Mouse (Mus musculus): Measurements from ENCODE around the gene Grifin. TPM values are rescaled to one million over a fixed set of nuclear protein-coding genes. Genes with fewer than 3 reads are reported as not detected.

Grifin gene
- polyA plus RNA-seq, 1 experiment from 2014 or later, result not detected

DNA sequence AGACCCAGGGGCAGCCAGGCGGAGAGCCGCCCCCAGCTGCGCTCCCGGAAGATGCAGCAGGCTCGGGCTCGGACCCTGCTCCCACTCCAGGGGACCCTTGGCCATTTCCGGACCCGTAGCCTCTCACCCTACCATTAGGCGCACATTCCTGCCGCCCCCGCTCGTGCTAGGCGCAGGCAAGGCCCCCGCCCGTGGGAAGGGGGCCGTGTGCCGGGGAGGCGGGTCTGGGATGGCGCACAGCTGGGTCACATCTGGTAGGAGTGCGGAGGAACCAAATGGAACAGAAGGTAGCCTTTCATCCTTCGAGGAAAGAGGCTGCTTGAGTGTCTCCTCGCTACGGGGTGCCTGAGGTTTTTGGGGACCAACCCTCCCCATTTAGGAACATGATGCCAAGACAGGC is 41.5 kb upstream of the Grifin start:
- peaks cover 41% of the 10 kb centered on the region for H3K4me1 ChIP-seq
- WGBS, result under 1% methylated on average over 23 of the region's 23 CpGs
- ATAC-seq (replicated peaks), result no peak

DNA sequence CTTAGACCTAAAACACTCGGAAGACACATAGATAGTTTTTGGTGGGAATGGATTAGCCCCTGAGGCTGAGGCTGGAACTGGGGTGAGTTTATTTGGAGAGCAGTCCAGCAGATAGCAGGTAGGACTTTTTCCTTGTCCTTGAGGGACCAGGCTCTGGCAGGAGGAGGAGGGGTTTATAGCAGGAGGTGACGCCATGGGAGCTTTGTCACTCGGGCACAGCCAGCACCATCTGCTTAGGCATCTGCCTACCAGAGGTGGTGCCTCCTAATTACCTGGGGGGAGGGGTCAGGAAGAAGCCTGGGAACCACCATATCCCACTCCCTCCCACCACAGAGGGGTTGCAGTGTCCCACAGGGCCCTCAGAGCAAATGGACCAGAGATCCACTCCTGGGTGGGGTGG is 40.4 kb upstream of the Grifin start:
- Histone ChIP-seq H3K27ac (no peak overlapping the region), H3K36me3 (replicated peaks) (no peaks in the 10 kb centered on the region), H3K9me3 (no peaks in the 10 kb centered on the region), H3K4me1 (peaks cover 29% of the 10 kb centered on the region), H3K27me3 (replicated peaks) (peaks cover 9% of the 10 kb centered on the region), H3K4me3 (no peak overlapping the region), H3K4me2 (no peak overlapping the region), H3K9ac (no peak overlapping the region)
- WGBS, result 34% methylated on average over 3 of the region's 3 CpGs
- no peak for ATAC-seq (replicated peaks)

More for the DNA sequence above, 41.5 kb upstream of the Grifin start:
- Histone ChIP-seq H3K27ac (no peak overlapping the region), H3K4me2 (peak overlapping the region; percentile 89), H3K9me3 (no peaks in the 10 kb centered on the region), H3K36me3 (replicated peaks) (no peaks in the 10 kb centered on the region), H3K27me3 (replicated peaks) (peaks cover 9% of the 10 kb centered on the region), H3K4me3 (peak overlapping the region; percentile 49), H3K9ac (no peak overlapping the region)

DNA sequence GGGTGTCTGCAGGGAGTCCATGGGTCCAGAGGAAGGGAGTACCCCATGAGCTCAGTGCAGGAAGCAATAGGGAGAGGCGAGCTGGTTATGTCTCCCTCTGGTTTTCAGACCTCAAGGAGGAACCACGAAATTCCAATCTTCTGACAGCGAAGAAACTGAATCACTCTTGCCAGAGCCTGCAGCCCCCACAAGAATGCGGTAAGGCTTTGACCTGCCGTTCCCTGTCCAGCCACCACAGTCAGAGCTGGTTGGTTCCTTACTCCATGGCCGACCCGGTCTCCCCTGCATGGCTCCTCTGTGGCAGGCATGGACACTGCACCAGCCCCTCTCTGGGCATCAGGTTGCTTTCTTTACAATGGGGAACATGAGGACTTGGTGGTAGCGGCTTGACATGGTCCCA is 39.5 kb upstream of the Grifin start:
- no peak overlapping the region for H3K4me2 ChIP-seq
- 82% methylated on average over 8 of the region's 8 CpGs for WGBS
- H3K9me3 ChIP-seq, result no peaks in the 10 kb centered on the region
- no peaks in the 10 kb centered on the region for H3K36me3 ChIP-seq (replicated peaks)
- H3K27me3 ChIP-seq (replicated peaks), result peaks cover 9% of the 10 kb centered on the region
- peaks cover 28% of the 10 kb centered on the region for H3K4me1 ChIP-seq
- no peak overlapping the region for H3K27ac ChIP-seq
- no peak overlapping the region for H3K4me3 ChIP-seq
- no peak overlapping the region for H3K9ac ChIP-seq
- ATAC-seq (replicated peaks), result no peak

DNA sequence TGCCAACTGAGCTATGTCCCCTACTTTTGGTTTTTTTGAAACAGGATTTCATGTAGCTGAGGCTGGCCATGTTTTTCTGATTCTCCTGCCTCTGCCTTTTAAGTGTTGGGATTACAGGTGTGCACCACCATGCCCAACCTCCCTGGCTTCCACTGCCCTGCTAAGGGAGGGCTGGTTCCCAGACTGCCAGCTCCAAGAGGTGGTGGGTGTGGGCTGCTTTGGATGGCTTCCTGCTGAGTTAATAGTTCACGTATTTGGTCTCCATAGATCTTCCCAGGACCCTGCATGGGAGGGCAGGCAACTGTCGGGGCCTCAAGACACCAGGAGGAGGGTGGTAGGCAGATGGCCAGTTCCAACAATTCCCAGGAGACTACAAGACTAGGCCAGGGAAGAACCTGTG is 37.7 kb upstream of the Grifin start:
- Histone ChIP-seq H3K9me3 (no peaks in the 10 kb centered on the region), H3K36me3 (replicated peaks) (no peaks in the 10 kb centered on the region), H3K4me2 (no peak overlapping the region), H3K27me3 (replicated peaks) (peaks cover 9% of the 10 kb centered on the region; the same call in 1 of the 2 replicates), H3K4me1 (peaks cover 18% of the 10 kb centered on the region), H3K4me3 (no peak overlapping the region), H3K27ac (no peak overlapping the region), H3K9ac (no peak overlapping the region)
- 69% methylated on average over 2 of the region's 2 CpGs for WGBS
- ATAC-seq (replicated peaks), result no peak

DNA sequence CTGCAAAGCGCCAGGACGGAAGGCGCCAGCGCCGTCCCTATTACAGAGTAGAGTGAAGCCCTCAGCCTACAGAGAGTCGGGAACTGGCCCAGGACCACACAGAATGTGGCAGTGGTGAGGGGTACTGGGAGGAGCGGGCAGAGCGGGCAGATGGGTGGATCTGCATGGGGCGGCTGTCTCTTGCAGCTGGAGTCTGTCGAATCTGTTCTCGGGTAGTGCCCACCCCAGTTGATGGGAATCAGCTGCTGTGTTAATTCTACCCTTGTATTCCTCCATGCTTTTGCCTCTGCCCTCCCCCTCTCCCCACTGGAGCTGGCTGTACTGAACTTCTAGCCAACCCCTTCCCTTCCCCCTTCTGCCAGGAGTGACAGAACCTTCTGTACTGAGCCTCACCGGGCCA is 36.8 kb upstream of the Grifin start:
- H3K4me1 ChIP-seq, result peaks cover 10% of the 10 kb centered on the region
- 67% methylated on average over 12 of the region's 12 CpGs for WGBS
- ATAC-seq (replicated peaks), result no peak
- no peaks in the 10 kb centered on the region for H3K36me3 ChIP-seq (replicated peaks)
- peaks cover 9% of the 10 kb centered on the region; the same call in 1 of the 2 replicates for H3K27me3 ChIP-seq (replicated peaks)
- H3K4me3 ChIP-seq, result no peak overlapping the region
- no peak overlapping the region for H3K27ac ChIP-seq
- no peaks in the 10 kb centered on the region for H3K9me3 ChIP-seq
- no peak overlapping the region for H3K4me2 ChIP-seq
- H3K9ac ChIP-seq, result no peak overlapping the region

DNA sequence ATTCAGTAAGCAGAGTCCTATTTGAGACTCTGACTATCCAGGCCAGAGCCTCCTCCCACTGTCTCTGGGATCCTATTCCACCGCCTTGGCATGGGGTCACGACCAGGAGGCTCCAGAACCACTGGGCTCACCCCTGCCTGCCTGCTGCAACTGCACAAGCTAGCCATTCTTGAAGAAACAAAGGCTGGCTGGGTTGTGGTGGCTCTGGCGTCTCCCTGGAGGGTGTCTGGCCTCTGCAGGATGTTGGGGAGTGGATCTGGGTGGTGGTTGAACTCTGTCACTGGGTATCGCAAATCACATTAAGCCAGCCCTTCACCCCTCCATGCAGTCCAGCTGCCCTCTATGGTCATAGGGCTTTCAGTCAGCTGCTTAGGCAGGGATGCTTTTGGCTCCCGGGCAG is 35.1 kb upstream of the Grifin start:
- no peaks in the 10 kb centered on the region for H3K4me1 ChIP-seq
- no peaks in the 10 kb centered on the region for H3K36me3 ChIP-seq (replicated peaks)
- H3K9ac ChIP-seq, result no peak overlapping the region
- no peak overlapping the region for H3K4me2 ChIP-seq
- H3K27me3 ChIP-seq (replicated peaks), result no peaks in the 10 kb centered on the region
- H3K4me3 ChIP-seq, result no peak overlapping the region
- WGBS, result 62% methylated on average over 5 of the region's 5 CpGs
- no peaks in the 10 kb centered on the region for H3K9me3 ChIP-seq
- H3K27ac ChIP-seq, result no peak overlapping the region
- ATAC-seq (replicated peaks), result no peak

DNA sequence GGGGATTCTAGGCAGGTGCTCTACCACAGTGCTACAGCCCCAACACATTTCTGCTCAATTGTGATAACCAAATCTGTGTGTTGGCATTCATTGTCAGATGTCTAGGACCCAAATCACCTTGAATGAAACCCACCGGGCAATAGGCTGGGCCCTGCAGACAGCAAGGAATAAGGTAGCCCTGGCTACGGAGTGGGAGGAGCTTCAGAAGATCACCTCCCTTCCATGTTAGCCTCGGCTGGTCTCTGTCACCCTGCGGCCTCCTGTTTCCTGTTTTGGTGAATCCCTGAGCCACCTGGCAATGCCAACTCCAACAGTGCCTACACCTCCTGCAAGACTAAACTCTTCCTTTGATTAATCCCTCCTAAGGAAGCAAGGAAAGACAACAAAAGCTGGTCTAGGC is 32.9 kb upstream of the Grifin start:
- H3K4me3 ChIP-seq, result no peak overlapping the region
- H3K36me3 ChIP-seq (replicated peaks), result no peaks in the 10 kb centered on the region
- H3K9ac ChIP-seq, result no peak overlapping the region
- no peak for ATAC-seq (replicated peaks)
- WGBS, result 94% methylated on average over 4 of the region's 4 CpGs
- H3K27ac ChIP-seq, result no peak overlapping the region
- no peaks in the 10 kb centered on the region for H3K27me3 ChIP-seq (replicated peaks)
- H3K9me3 ChIP-seq, result no peaks in the 10 kb centered on the region
- H3K4me2 ChIP-seq, result no peak overlapping the region
- H3K4me1 ChIP-seq, result no peaks in the 10 kb centered on the region

DNA sequence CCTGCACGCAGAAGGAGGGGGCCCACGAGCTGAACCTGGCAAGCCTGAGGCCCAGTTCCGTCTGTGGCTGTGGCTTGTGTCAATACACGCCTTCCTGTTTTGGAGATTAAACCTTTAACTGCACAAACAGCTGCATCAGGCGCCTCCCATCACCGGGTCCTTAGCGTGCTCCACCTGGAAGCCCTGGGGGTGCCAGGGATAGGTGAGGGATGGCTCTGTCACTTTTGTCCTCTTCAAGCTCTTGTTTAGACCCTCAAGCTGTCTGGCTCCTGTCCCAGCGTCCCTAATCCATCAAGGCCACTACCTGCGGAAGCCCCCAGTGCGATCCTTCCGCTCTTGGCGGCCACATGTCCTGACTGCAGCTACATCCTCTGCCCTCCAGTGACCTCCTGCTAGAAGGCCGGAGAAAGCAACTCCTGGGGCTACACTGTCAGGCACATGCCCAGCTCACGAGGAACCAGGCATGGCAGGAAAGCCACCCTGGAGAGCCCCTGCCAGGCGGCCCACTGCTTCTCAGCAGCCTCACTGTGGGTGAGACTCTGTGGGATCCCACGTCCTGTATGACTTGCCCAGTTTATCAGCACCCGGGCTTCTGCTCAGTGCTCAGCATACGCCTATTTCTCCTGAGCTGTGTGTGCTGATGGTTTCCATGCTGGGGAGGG is 32.2 kb upstream of the Grifin start:
- WGBS, result 77% methylated on average over 18 of the region's 18 CpGs
- no peak for ATAC-seq (replicated peaks)
- no peak overlapping the region for H3K9ac ChIP-seq

DNA sequence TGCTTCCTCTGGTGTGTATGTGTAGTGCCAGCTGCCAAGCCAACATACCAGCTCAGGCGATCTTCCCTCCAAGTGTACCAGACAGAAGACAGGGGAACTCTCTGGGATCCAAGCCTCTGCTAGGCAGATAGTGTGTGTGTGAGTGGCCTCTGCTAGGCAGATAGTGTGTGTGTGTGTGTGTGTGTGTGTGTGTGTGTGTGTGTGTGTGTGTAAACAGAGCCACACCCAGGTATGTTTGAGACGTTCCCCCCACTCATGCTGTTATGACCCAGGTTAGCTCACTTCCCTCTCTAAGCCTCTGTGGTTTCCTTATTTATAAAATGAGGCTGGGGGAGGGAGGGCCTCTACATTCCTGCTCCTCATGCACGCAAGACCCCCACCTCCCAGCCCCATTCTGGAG is 31.6 kb upstream of the Grifin start:
- Histone ChIP-seq H3K27me3 (replicated peaks) (no peaks in the 10 kb centered on the region), H3K4me1 (no peaks in the 10 kb centered on the region), H3K4me3 (no peak overlapping the region), H3K9ac (no peak overlapping the region), H3K27ac (no peak overlapping the region), H3K36me3 (replicated peaks) (no peaks in the 10 kb centered on the region), H3K4me2 (no peak overlapping the region), H3K9me3 (no peaks in the 10 kb centered on the region)
- no peak for ATAC-seq (replicated peaks)
- 66% methylated on average over 3 of the region's 3 CpGs for WGBS

More for the DNA sequence above, 32.2 kb upstream of the Grifin start:
- no peak overlapping the region for H3K4me3 ChIP-seq
- no peak overlapping the region for H3K27ac ChIP-seq
- H3K4me1 ChIP-seq, result no peaks in the 10 kb centered on the region
- H3K27me3 ChIP-seq (replicated peaks), result no peaks in the 10 kb centered on the region
- no peaks in the 10 kb centered on the region for H3K36me3 ChIP-seq (replicated peaks)
- H3K9me3 ChIP-seq, result no peaks in the 10 kb centered on the region
- H3K4me2 ChIP-seq, result no peak overlapping the region

DNA sequence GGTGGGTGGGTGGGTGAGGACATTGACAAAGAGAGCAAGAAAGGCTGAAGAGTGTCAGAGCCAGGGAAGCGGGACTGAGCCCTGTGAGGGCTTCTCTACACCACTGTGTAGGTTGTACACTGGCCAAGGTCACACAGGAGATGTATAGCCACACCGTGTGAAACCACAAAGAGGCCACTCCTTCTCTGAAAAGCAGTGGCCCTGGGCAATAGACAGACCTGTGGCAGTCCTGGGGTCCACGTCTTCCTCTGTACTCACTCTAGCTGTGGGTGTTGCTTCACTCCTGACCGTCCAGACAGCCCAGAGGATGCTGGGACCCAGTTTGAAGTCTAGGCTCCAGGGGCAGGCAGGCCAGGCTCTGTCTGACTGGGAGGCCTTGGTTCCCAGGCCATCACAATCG is 30.0 kb upstream of the Grifin start:
- ATAC-seq (replicated peaks), result no peak
- 74% methylated on average over 5 of the region's 5 CpGs for WGBS

DNA sequence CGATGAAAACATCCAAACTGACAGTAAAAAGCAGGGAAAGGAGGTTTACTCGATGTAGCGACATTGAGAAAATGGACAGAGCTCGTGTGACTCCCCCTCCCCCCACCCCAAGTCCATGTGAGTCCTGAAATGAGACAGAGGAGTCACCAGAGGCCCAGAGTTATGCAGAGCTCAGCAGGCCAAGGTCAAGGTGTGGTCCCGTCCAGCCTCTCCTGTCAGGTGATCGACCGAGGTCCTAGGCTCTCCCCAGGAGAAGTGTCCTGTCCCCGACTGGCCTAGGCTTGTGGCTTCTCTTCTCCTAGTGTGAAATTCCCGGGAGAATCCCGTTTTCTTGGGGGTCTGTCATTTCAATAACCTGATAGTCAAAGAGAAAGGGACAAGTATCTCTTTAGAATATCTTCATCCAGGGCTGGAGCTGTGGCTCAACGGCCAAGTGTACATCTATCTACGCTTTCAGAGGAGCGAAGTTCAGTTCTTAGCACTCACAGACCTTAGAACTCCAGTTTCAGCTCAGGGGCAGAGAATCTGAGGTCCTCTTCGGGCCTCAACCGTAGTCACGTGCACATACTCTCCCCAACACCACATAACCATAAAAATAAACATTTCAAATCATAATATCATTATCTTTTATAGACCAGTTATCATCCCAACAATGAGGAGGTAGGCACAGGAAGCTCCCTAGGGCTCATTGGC is 24.4 kb upstream of the Grifin start:
- Histone ChIP-seq H3K4me3 (no peak overlapping the region), H3K36me3 (replicated peaks) (no peaks in the 10 kb centered on the region), H3K9ac (no peak overlapping the region), H3K9me3 (no peaks in the 10 kb centered on the region), H3K4me1 (peaks cover 3% of the 10 kb centered on the region), H3K27me3 (replicated peaks) (no peaks in the 10 kb centered on the region; the same call in 1 of the 2 replicates), H3K27ac (no peak overlapping the region), H3K4me2 (no peak overlapping the region)
- 90% methylated on average over 16 of the region's 16 CpGs for WGBS
- no peak for ATAC-seq (replicated peaks)

More for the DNA sequence above, 30.0 kb upstream of the Grifin start:
- H3K4me2 ChIP-seq, result no peak overlapping the region
- H3K4me3 ChIP-seq, result no peak overlapping the region
- H3K27ac ChIP-seq, result no peak overlapping the region
- H3K9me3 ChIP-seq, result no peaks in the 10 kb centered on the region
- H3K4me1 ChIP-seq, result no peaks in the 10 kb centered on the region
- H3K27me3 ChIP-seq (replicated peaks), result no peaks in the 10 kb centered on the region; the same call in 1 of the 2 replicates
- no peak overlapping the region for H3K9ac ChIP-seq
- H3K36me3 ChIP-seq (replicated peaks), result no peaks in the 10 kb centered on the region

DNA sequence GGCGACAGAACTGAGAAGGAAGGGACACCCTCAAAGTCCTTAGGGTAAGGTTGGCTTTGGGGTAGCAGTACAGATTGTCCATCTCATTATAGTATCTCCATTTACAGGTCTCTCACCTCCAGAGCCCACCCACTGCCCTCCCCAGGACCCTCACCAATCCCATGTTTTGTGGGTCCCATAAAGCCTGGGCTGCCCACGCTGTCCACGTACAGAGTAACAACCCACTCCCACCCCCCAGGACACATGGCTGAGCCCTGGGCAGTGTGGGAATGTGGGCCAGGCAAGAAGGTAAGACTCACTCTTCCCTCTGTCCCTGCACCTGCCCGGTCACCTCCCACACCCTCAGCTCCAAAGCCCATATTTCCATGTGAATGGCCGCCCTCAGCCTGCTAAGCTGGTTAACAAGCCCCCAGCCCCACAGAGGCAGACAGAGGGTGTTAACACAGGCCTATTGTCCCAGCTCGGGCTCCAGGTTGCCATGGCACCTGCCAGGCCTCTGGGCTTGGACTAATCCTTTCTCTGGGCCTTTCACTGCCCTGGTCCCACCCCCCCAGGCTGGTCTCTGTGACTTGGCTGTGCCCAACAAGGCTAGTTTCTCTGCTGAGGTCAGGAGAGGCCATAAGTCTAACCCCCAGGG is 19.0 kb upstream of the Grifin start:
- peak overlapping the region; percentile 65 for H3K27ac ChIP-seq
- no peaks in the 10 kb centered on the region for H3K9me3 ChIP-seq
- ATAC-seq (replicated peaks), result peak; percentile 74
- no peaks in the 10 kb centered on the region for H3K27me3 ChIP-seq (replicated peaks)
- H3K4me2 ChIP-seq, result 0 out of 2 replicates have a peak overlapping the region, but pooled peaks have one; percentile 3
- H3K9ac ChIP-seq, result no peak overlapping the region
- 16% methylated on average over 6 of the region's 6 CpGs for WGBS
- H3K4me1 ChIP-seq, result peaks cover 43% of the 10 kb centered on the region
- H3K36me3 ChIP-seq (replicated peaks), result no peaks in the 10 kb centered on the region
- H3K4me3 ChIP-seq, result no peak overlapping the region

All from midbrain, embryonic 15.5 days (tissue).